8 mouse cellular contexts compared by ENCODE assay signal in genomic region chr1:118388127-118388756, GRCm38 (mm10). TPM values are rescaled to one million over a fixed set of nuclear protein-coding genes. Genes with fewer than 3 reads are reported as not detected.
DNase-seq lines count a peak whose midpoint lies in the region; ATAC-seq lines count a peak whose summit lies in the region.

No protein-coding gene starts in this region.

- no peaks in the 10 kb centered on the region for H3K4me1 ChIP-seq in hindbrain, embryonic 11.5 days (replicated peaks; ENCODE audit: control insufficient read depth, insufficient read depth, low read length)

- H3K27me3 ChIP-seq in hindbrain, embryonic 11.5 days (ENCODE audit: control insufficient read depth, insufficient read depth, low read length), result no peaks in the 10 kb centered on the region

- H3K9ac ChIP-seq in hindbrain, embryonic 11.5 days (ENCODE audit: low read depth, low read length), result peak overlapping the region; percentile 63

- H3K4me2 ChIP-seq in hindbrain, embryonic 11.5 days (replicated peaks; ENCODE audit: low read depth, low read length), result peak overlapping the region; percentile 50

- no peaks in the 10 kb centered on the region for H3K9me3 ChIP-seq in hindbrain, embryonic 11.5 days (ENCODE audit: control insufficient read depth, low read length)

- peak overlapping the region; percentile 96 for H3K4me3 ChIP-seq in hindbrain, embryonic 11.5 days (ENCODE audit: low read depth, low read length)

- WGBS in hindbrain, embryonic 11.5 days, result under 1% methylated on average over 19 of the region's 19 CpGs

- peak; percentile 29 for ATAC-seq in hindbrain, embryonic 11.5 days (ENCODE audit: low FRiP score)

- H3K27ac ChIP-seq in hindbrain, embryonic 11.5 days (ENCODE audit: low read depth, low read length), result peak overlapping the region; percentile 95

- DNase-seq in NIH3T3 (ENCODE audit: low read depth), result peak; percentile 79
- DNase-seq in cerebellum, adult 9-10 months, result peak; percentile 74
- DNase-seq in frontal cortex, adult 2 months (ENCODE audit: extremely low spot score in 1 of 2, low spot score in 1 of 2), result peak; percentile 37 to 78
- peak; percentile 82 for DNase-seq in hindbrain, embryonic 11.5 days (ENCODE audit: low spot score)
- DNase-seq in layer of hippocampus, adult 9-11 months, result peak; percentile 66
- peak; percentile 87 for DNase-seq in lung, postnatal 36 days
- DNase-seq in retina, embryonic 14.5 days (ENCODE audit: low spot score), result peak; percentile 81
- DNase-seq in thymus, postnatal 4 days, result peak; percentile 75

- no peaks in the 10 kb centered on the region for H3K36me3 ChIP-seq in hindbrain, embryonic 11.5 days (ENCODE audit: control insufficient read depth, insufficient read depth, low read length)

RNA-seq across cellular contexts. Expression of gene Clasp1, which starts 0.6 kb away (rescaled TPM):
- polyA plus RNA-seq in frontal cortex, adult 2 months (2012; rRNA removed), result 68.3 and 68.8 TPM in 2 replicates
- polyA plus RNA-seq in hindbrain, embryonic 11.5 days (2014; fragmentation: Nextera tagmentation; extraction: Ambion mirVana), result 96.0 and 134 TPM in 2 replicates

Comparison
In these comparisons a context has a peak if more than half of its experiments do, and no peak if none do; other contexts are left out.
1. Peak in every context shown above with its lines: DNase-seq, ATAC-seq, H3K4me3 ChIP-seq and H3K27ac ChIP-seq.